Mouse (Mus musculus) cerebellum, adult 2 months (tissue): ENCODE measurements around the gene Osbpl9. TPM values are rescaled to one million over a fixed set of nuclear protein-coding genes. Genes with fewer than 3 reads are reported as not detected.
A peak's percentile ranks its signal among the peaks of the same experiment; 100 is the strongest.

ENCODE experiments used
- DNase-seq, 2 experiments: peaks; one replicate each; pipeline ENCODE4 v3.0.0; 2021
- H3K27ac ChIP-seq: fragments of 200-500 bp; 2 replicates; pipeline ENCODE4 v1.5.1; 2012; ENCODE audit warnings: low read length, control low read depth, inconsistent platforms; ENCODE audit not compliant: insufficient read depth
- H3K27me3 ChIP-seq: fragments of 200-500 bp; 2 replicates; pipeline ENCODE4 v1.6.1; 2012; ENCODE audit warnings: inconsistent platforms, mild to moderate bottlenecking, low read length, moderate library complexity; ENCODE audit not compliant: control insufficient read depth, insufficient read depth
- H3K4me1 ChIP-seq: fragments of 200-500 bp; 2 replicates; pipeline ENCODE4 v1.6.1; 2011; ENCODE audit warnings: low read length; ENCODE audit not compliant: control insufficient read depth, insufficient read depth
- H3K4me3 ChIP-seq: fragments of 200-500 bp; replicated peaks from 2 replicates; pipeline ENCODE3; 2011; ENCODE audit warnings: mild to moderate bottlenecking, low read depth, low read length, control low read depth; ENCODE audit not compliant: insufficient read depth
- CTCF ChIP-seq: fragments of 200-500 bp; IDR thresholded peaks from 2 replicates; pipeline ENCODE4 v1.5.1; 2011; ENCODE audit warnings: low read depth, mild to moderate bottlenecking, control low read depth, low read length, moderate library complexity, borderline replicate concordance; ENCODE audit not compliant: insufficient read depth
- POLR2A ChIP-seq: fragments of 200-500 bp; IDR thresholded peaks from 2 replicates; pipeline ENCODE4 v1.6.1; 2011; ENCODE audit warnings: low read length, control low read depth, borderline replicate concordance; ENCODE audit not compliant: insufficient read depth
- WGBS: fragments of 180-500 bp; shearing (Covaris S2); methylation state at CpG from one replicate; pipeline ENCODE4 v1.1.7; 2018; 5-methylcytosine and 5-hydroxymethylcytosine counted together
- polyA plus RNA-seq: library from polyadenylated mRNA; depleted of rRNA; stranded (reverse); fragments of >200 nt; gene quantifications from 2 replicates; pipeline ENCODE4 v1.2.3, GENCODE M21; 2012

Gene Osbpl9
- polyA plus RNA-seq, 1 experiment, result 120 TPM

DNA sequence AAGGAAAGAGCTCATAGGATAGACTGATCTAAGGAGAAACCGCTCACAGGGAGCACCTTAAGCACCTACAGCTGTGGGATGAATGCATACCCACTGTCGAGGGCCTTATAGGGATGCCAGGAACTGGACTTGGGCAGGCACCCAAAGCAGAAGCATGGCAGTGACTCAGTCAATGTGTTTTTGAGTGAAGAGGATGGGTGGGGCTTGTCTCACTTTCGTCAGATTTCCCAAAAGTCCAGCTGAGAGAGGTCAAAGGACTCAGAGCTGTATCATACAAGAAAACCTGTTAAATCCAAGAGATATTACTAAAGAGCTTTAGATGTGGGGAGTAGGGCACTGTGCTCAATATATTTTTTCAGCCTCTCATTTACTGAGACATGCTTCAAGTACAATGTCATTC is 85.6 kb downstream of the Osbpl9 start:
- TF ChIP-seq POLR2A (no peak), CTCF (no peak)
- no peak overlapping the region for H3K4me3 ChIP-seq
- H3K4me1 ChIP-seq, result peaks cover 3% of the 10 kb centered on the region; the same call in 1 of the 2 replicates
- no peak overlapping the region for H3K27ac ChIP-seq
- peak; percentile 20 to 31 for DNase-seq
- H3K27me3 ChIP-seq, result no peaks in the 10 kb centered on the region
- WGBS, result 47% methylated on average over 3 of the region's 3 CpGs

DNA sequence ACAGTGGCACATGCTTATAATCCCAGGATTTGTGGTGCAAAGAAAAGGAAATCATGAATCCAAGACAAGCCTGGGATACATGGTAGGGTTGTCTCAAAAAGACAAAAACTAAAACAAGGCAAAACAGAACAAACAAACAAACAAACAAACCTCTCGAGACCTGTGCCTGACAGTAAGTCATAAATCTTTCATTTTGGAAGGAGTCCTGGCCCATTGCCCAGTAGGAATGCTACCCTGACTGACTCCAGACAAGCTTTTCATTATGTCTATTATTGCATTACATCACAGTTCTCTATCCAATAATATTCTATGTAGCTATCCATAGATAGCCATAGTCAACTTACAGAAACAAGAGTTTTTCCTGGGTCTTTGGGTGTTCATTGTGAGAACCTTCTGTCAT is 86.3 kb downstream of the Osbpl9 start:
- peaks cover 3% of the 10 kb centered on the region; the same call in 1 of the 2 replicates for H3K4me1 ChIP-seq
- no peak overlapping the region for H3K4me3 ChIP-seq
- H3K27ac ChIP-seq, result no peak overlapping the region; the same call in 1 of the 2 replicates
- peak in 1 of 2 experiments; percentile 14 for DNase-seq
- TF ChIP-seq POLR2A (no peak), CTCF (no peak)
- WGBS, result 53% methylated on average over 1 of the region's 1 CpGs
- H3K27me3 ChIP-seq, result no peaks in the 10 kb centered on the region

DNA sequence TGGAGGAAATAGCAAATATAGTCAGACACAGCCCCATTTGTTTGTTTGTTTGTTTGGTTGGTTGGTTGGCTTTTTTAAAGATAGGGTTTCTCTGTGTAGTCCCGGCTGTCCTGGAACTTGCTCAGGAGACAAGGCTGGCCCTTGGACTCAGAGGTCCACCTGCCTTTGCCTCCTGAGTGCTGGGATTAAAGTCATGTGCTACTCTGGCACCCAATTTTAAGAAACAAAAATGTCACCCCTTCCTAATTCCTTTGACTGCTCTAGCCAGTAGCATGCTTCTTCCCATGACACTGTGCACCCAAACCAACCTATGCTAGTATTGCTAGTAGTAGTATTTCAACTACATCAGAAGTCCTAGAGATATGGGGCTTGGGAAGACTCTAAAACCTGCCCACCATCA is 87.8 kb downstream of the Osbpl9 start:
- TF ChIP-seq CTCF, result no peak
- no peak for TF ChIP-seq POLR2A

DNA sequence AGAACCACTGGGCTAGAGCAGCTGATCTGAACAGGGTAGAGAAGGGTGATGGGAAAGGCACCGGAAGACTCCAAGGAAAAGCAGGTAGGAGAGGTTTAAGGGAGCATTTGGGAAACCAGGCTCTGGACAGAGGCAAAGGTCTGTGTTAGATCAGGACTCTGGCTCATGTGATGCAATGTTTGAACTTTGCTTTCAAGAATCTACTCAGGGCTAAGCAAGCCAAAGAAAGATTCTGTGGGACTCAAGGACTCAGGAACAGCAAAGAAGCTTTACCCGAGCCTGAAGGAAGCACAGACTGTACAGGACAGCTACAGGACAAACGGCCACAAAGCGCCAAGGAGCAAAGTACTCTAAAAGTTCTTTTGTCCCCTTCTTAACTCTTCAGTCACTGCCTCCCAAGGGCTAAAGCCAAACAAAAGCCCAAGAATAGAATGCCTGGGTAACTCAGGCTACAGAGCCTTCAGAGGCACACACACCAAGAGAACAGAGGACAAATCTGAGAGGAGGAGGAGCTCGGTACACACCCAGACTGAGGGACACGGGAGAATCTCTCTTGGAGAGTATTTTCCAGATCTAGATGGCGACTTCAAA is 89.1 kb downstream of the Osbpl9 start:
- H3K27ac ChIP-seq, result 0 out of 2 replicates have a peak overlapping the region, but pooled peaks have one; percentile 19
- no peak for DNase-seq
- TF ChIP-seq POLR2A (no peak), CTCF (no peak)
- H3K27me3 ChIP-seq, result no peaks in the 10 kb centered on the region
- H3K4me3 ChIP-seq, result no peak overlapping the region
- H3K4me1 ChIP-seq, result peaks cover 3% of the 10 kb centered on the region; the same call in 1 of the 2 replicates
- WGBS, result 58% methylated on average over 7 of the region's 7 CpGs

More for the DNA sequence above, 87.8 kb downstream of the Osbpl9 start:
- DNase-seq, result no peak
- peaks cover 3% of the 10 kb centered on the region; the same call in 1 of the 2 replicates for H3K4me1 ChIP-seq
- no peak overlapping the region for H3K27ac ChIP-seq
- no peak overlapping the region for H3K4me3 ChIP-seq
- H3K27me3 ChIP-seq, result no peaks in the 10 kb centered on the region
- 95% methylated on average over 1 of the region's 1 CpGs for WGBS

DNA sequence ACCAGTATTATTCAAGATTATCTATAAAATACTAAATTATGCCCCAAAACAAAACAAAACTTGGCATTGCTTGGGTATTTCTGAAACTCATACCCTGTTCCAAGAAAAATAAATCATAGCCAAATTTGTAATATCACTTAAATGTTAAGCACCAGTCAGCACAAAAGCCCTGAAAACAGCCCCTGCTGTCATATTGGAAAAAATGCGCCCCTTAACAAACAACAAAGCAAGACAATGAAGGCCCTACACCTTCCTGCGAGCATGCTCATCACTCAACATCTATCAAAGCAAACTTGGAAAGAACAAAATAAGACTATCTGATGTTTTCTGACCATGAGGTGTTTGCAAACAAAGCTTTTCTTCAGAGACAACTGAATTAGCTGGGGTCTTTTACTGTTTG is 91.1 kb downstream of the Osbpl9 start:
- DNase-seq, result no peak
- Histone ChIP-seq H3K4me1 (peaks cover 3% of the 10 kb centered on the region), H3K27ac (no peak overlapping the region), H3K27me3 (no peaks in the 10 kb centered on the region), H3K4me3 (no peak overlapping the region)
- WGBS, result 86% methylated on average over 2 of the region's 2 CpGs
- TF ChIP-seq POLR2A (no peak), CTCF (no peak)

DNA sequence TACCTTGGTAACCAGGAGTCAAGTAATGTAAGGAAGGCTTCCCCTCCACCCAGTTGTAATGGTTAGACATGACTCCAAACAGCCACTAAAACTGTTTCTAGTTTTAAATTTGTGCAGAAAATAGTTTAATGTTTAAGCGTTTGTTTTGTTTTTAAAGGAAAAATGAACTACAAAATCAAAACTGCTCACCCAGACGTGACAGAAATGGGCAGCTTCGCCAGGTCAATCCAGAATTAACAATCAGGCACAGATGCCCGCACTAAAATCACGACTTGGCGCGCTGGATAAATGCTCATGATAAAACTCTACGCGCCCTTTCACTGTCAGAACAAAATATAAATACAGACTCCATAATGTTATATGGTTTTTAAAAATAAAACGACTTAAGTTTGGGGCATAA is 92.4 kb downstream of the Osbpl9 start:
- WGBS, result 83% methylated on average over 10 of the region's 10 CpGs

DNA sequence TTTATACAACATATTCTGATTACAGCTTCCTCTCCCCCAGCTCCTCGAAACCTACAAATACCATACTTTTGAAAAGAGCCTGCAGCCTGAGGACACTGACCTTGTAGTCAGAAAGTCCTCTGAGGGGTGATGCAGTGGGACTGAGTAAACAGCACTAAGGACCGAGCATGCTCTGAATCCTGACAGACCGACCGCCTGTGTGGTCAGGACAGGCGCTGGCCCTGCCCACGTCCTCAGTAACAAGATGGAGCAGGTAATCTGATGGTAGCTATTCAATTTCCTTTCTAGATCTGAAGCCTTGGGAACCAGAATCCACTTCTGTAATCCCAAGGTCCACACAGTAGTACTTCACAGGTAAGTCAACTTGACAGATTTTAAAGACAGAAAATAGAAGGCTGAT is 93.1 kb downstream of the Osbpl9 start:
- 92% methylated on average over 6 of the region's 6 CpGs for WGBS
- no peak for TF ChIP-seq CTCF
- no peak for TF ChIP-seq POLR2A
- Histone ChIP-seq H3K4me1 (no peaks in the 10 kb centered on the region; the same call in 1 of the 2 replicates), H3K27me3 (no peaks in the 10 kb centered on the region), H3K27ac (no peak overlapping the region), H3K4me3 (no peak overlapping the region)
- no peak for DNase-seq

More for the DNA sequence above, 92.4 kb downstream of the Osbpl9 start:
- TF ChIP-seq CTCF (no peak), POLR2A (no peak)
- DNase-seq, result no peak
- Histone ChIP-seq H3K4me1 (no peaks in the 10 kb centered on the region; the same call in 1 of the 2 replicates), H3K4me3 (no peak overlapping the region), H3K27me3 (no peaks in the 10 kb centered on the region), H3K27ac (no peak overlapping the region)

DNA sequence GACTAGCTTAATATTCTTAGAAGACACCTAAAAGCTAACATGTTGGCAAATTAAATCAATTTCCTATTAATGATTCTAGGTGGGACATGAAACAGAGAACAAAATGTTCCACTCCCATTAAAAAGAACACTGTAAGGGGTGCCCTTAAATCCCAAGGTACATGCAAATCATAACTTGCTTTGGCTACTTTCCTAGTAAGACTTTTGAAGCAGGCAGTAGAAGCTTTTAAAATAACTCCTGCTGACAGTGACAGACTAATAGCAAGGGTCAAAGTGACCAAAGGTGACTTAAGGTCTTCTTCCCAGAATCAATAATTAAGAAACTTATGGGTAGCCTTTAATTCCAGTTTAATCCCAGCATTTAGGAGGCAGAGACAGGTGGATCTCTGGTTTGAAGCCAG is 95.5 kb downstream of the Osbpl9 start:
- DNase-seq, result no peak
- TF ChIP-seq POLR2A (no peak), CTCF (no peak)
- Histone ChIP-seq H3K4me3 (no peak overlapping the region), H3K27me3 (no peaks in the 10 kb centered on the region), H3K27ac (no peak overlapping the region), H3K4me1 (no peaks in the 10 kb centered on the region; the same call in 1 of the 2 replicates)
